Comparison of ENCODE assay signal across 8 mouse cellular contexts in genomic region chr3:95494342-95494741, GRCm38 (mm10). TPM values are rescaled to one million over a fixed set of nuclear protein-coding genes. Genes with fewer than 3 reads are reported as not detected.
DNase-seq lines count a peak whose midpoint lies in the region; ATAC-seq and TF ChIP-seq lines count a peak whose summit lies in the region.

No protein-coding gene starts in this region.

- H3K4me2 ChIP-seq in embryonic facial prominence, embryonic 13.5 days: no peak overlapping the region
- no peak overlapping the region for H3K4me2 ChIP-seq in liver, postnatal 0 days (ENCODE audit: low read depth, low read length)

- H3K27me3 ChIP-seq in embryonic facial prominence, embryonic 13.5 days: no peaks in the 10 kb centered on the region
- H3K27me3 ChIP-seq in liver, postnatal 0 days (ENCODE audit: insufficient read depth, low read length): no peaks in the 10 kb centered on the region

- no peaks in the 10 kb centered on the region for H3K9me3 ChIP-seq in embryonic facial prominence, embryonic 13.5 days
- no peaks in the 10 kb centered on the region for H3K9me3 ChIP-seq in liver, postnatal 0 days (ENCODE audit: low read length)

- DNase-seq in cerebellum, adult 11 months: peak; percentile 45
- peak; percentile 53 for DNase-seq in 3134 (ENCODE audit: extremely low read depth, insufficient read length, low spot score)
- peak; percentile 69 to 78 for DNase-seq in adrenal gland, postnatal 36 days
- DNase-seq in kidney, adult 9 months: peak; percentile 40
- DNase-seq in liver, postnatal 0 days: peak; percentile 79
- peak; percentile 50 for DNase-seq in right cerebral cortex, postnatal 4 days

- TF ChIP-seq CTCF in liver, postnatal 0 days (IDR thresholded peaks at IDR 0.05; ENCODE audit: low read depth): peak; percentile 88

- no peak; the same call in 1 of the 2 replicates for ATAC-seq in cerebellum, adult (ENCODE audit: insufficient number of reproducible peaks, low FRiP score, low TSS enrichment)
- no peak for ATAC-seq in embryonic facial prominence, embryonic 13.5 days (ENCODE audit: insufficient number of reproducible peaks, insufficient read depth, low FRiP score, low TSS enrichment, low read depth)
- ATAC-seq in liver, postnatal 0 days: peak; percentile 53

- H3K36me3 ChIP-seq in embryonic facial prominence, embryonic 13.5 days: peaks cover 65% of the 10 kb centered on the region
- peaks cover 63% of the 10 kb centered on the region for H3K36me3 ChIP-seq in liver, postnatal 0 days (replicated peaks; ENCODE audit: insufficient read depth, low read length)

- H3K9ac ChIP-seq in embryonic facial prominence, embryonic 13.5 days: no peak overlapping the region
- H3K9ac ChIP-seq in liver, postnatal 0 days (replicated peaks): no peak overlapping the region

- peak overlapping the region; percentile 85 for H3K27ac ChIP-seq in embryonic facial prominence, embryonic 13.5 days
- H3K27ac ChIP-seq in liver, postnatal 0 days (ENCODE audit: low read depth): no peak overlapping the region

- TF ChIP-seq EP300 in liver, postnatal 0 days (IDR thresholded peaks at IDR 0.05; ENCODE audit: low read depth): no peak

- peaks cover 27% of the 10 kb centered on the region for H3K4me1 ChIP-seq in embryonic facial prominence, embryonic 13.5 days
- H3K4me1 ChIP-seq in liver, postnatal 0 days (ENCODE audit: insufficient read depth): 0 out of 2 replicates have a peak, but pooled peaks cover 4% of the 10 kb centered on the region

- H3K4me3 ChIP-seq in embryonic facial prominence, embryonic 13.5 days: no peak overlapping the region
- H3K4me3 ChIP-seq in liver, postnatal 0 days (ENCODE audit: low read depth, low read length): no peak overlapping the region

- WGBS in embryonic facial prominence, embryonic 13.5 days: 22% methylated on average over 6 of the region's 6 CpGs
- 68% methylated on average over 6 of the region's 6 CpGs for WGBS in liver, postnatal 0 days (ENCODE audit: insufficient replicate concordance)

RNA-seq across cellular contexts. Expression of gene Ctsk, which starts 4.7 kb away (rescaled TPM):
- 1 to 10 TPM; 7.2 to 9.0 TPM for total RNA-seq in adrenal gland, postnatal 36 days (2021)
- polyA plus RNA-seq in embryonic facial prominence, embryonic 13.5 days (2015; fragmentation: Nextera tagmentation; extraction: Ambion mirVana): 37.9 and 41.4 TPM in 2 replicates
- polyA plus RNA-seq in liver, postnatal 0 days (2015; fragmentation: Nextera tagmentation; extraction: Ambion mirVana): 2.0 and 2.3 TPM in 2 replicates

RNA-seq across cellular contexts. Expression of gene Ctss, which starts 32.2 kb away (rescaled TPM):
- total RNA-seq in adrenal gland, postnatal 36 days (2021): 10 to 100 TPM; 35.2 to 65.5 TPM
- 11.8 and 12.6 TPM in 2 replicates for polyA plus RNA-seq in embryonic facial prominence, embryonic 13.5 days (2015; fragmentation: Nextera tagmentation; extraction: Ambion mirVana)
- polyA plus RNA-seq in liver, postnatal 0 days (2015; fragmentation: Nextera tagmentation; extraction: Ambion mirVana): 89.4 and 92.8 TPM in 2 replicates

Comparison
In these comparisons a context has a peak if more than half of its experiments do, and no peak if none do; other contexts are left out.
1. RNA of gene Ctsk, which starts 4.7 kb away (polyA plus RNA-seq): 37.9 to 41.4 TPM in embryonic facial prominence, embryonic 13.5 days; 2.0 to 2.3 TPM in liver, postnatal 0 days; every median in the first group is over 10 times any median in the second.
2. Peak in every context shown above with its lines, with median percentiles within 50 percentile points of each other: DNase-seq.